Mouse (Mus musculus): ENCODE results near the gene Rbck1.

DNA sequence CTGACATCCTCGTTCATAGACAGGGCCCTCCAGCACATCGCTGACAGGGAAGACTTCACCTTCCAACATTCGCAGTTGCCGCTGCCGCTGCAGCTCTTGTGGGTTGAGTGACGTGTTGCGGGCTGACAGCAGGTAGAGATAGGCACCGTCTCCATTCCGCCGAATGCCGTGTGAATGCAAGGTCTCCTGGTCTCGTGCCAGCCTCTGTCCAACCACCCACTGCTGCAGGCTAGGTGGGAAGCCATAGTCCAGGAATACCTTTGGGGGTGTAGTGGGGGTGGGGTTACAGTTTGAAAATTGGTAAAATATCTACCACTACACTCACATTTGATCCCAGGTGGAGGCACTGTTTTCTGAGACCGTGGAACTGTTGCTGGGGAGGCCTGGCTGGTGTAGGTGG, 6.3 kb downstream of the Rbck1 start:
- no peak for TF ChIP-seq CTCF (IDR thresholded peaks at IDR 0.05)
- TF ChIP-seq POLR2A (IDR thresholded peaks at IDR 0.05; ENCODE audit: insufficient read depth, low read depth, low read length) = no peak
- TF ChIP-seq EP300 (IDR thresholded peaks at IDR 0.05; ENCODE audit: insufficient read depth, low read depth, low read length) = no peak
